Mouse (Mus musculus) erythroid progenitor cell, adult 5-6 weeks (primary cell): ENCODE measurements around the gene Acap3. TPM values are rescaled to one million over a fixed set of nuclear protein-coding genes. Genes with fewer than 3 reads are reported as not detected.

Experiments used
- ATAC-seq: replicated peaks from 2 replicates; pipeline ENCODE4 v1.8.0; 2016; ENCODE audit warnings: moderate number of reproducible peaks, mild to moderate bottlenecking, moderate TSS enrichment, inconsistent platforms; ENCODE audit not compliant: poor library complexity, low FRiP score, severe bottlenecking
- total RNA-seq, 2 experiments: library from RNA; stranded (forward) in 1 of 2; stranded (reverse) in 1 of 2; fragments of 150-400 nt in 1 of 2; fragments of 186-747, 209-891 nt in 1 of 2; gene quantifications; 2 replicates each; pipeline versions ENCODE4 v1.2.3 to v1.2.4; 2015 to 2017; ENCODE audit warnings: low replicate concordance in 2 of 2

The Acap3 gene
- total RNA-seq, 2 experiments from 2014 or later, result 30.2 to 31.5 TPM

DNA sequence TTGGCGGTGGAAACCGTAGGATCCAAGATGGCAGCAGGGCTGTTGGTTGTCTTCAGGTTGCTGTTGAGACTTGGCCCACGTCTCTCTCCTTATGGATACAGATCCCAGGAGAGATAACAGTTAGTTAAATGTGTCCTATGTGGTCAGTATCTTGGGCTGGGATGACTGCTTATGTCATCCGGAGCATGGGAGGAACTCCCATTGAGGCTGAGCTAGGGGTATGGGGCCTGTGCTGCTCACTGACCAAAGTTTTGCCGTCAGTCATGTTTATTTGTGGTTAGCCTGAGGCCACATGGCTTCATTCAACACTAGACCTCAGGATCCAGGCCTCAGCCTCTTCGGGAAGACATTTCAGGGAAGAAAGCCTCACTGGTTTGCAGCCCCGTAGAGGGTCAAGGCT, 20.2 kb upstream of the Acap3 start:
- no peak for ATAC-seq

- no peak for ATAC-seq
These were observed 8.0 kb upstream of the Acap3 start for GRCm38 (mm10) chr4:155883587-155883986.

DNA sequence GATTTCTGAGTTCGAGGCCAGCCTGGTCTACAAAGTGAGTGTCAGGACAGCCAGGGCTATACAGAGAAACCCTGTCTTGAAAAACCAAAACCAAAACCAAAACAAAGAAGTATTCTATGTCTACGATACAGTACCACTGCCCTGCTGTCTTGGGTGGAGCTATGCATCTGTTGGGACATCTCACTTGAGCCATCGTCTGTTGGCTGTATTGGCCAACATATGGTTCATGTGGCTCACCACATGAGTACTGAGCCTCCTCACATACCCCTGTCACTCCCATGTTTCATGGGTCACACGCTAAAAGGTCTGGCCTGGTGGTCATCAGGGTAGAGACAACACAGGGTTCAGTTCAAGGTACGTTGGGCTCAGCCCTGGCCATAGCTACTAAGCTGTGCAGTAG, 5.3 kb upstream of the Acap3 start:
- ATAC-seq, result no peak

DNA sequence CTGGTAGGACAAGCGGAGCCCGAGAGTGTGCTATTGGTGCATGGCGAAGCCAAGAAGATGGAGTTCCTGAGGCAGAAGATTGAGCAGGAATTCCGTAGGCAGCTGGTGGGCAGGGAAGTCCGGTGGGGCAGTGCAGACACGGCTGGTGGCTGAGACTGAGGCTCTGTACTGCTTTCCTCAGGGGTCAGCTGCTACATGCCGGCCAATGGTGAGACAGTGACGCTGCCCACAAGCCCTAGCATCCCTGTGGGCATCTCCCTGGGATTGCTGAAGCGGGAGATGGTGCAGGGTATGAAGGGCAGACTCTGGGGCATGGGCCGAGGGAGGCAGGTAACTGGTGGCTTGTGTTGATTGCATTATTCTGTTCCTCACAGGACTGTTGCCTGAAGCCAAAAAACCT, 3.9 kb upstream of the Acap3 start:
- no peak for ATAC-seq

- ATAC-seq, result no peak
These were observed 3.4 kb upstream of the Acap3 start for GRCm38 (mm10) chr4:155888181-155888580.

DNA sequence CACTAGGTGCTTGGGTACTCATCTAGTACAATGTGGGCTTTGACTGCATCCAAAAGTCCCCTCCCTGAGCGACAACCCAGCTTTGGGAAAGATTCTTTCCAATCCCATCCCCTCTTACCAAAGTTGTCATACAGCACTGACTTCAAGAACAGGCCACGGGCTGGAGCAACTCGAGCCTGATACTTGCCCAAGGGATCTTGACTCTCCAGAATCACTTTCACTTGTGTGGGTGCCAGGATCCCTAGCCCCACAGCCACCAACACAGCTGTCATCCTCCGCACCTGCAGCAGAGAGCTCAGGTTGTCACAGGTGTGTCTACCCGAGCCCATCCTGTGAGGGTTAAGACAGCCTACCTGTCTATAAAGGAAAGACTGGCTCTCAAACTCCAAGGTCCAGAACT, 2.3 kb upstream of the Acap3 start:
- no peak for ATAC-seq

DNA sequence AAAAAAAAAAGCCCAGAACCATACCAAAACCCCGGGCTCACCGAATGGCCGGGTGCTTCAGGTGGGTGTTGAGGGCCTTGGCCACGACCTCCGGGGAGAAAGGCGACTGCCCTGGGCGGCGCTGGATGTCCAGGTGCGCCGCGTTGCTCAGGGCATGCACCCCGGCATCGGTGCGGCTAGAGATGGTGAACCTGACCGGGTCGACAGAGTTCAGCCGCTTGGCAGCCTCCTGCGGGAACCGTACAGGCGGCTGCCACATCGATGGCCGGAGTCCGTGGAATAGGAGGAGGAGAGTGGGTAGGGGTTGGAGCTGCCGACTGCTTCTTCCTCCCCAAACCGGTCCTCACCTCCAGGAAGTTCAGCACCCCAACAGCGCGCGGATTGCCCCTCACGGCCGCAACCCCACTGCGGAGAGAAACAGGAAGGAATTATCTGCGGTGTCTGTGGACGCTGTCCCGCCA, 581 bp upstream of the Acap3 start:
- no peak for ATAC-seq

GRCm38 (mm10) chr4:155892017-155892416, 395 bp downstream of the Acap3 start:
- ATAC-seq, result peak; percentile 66

DNA sequence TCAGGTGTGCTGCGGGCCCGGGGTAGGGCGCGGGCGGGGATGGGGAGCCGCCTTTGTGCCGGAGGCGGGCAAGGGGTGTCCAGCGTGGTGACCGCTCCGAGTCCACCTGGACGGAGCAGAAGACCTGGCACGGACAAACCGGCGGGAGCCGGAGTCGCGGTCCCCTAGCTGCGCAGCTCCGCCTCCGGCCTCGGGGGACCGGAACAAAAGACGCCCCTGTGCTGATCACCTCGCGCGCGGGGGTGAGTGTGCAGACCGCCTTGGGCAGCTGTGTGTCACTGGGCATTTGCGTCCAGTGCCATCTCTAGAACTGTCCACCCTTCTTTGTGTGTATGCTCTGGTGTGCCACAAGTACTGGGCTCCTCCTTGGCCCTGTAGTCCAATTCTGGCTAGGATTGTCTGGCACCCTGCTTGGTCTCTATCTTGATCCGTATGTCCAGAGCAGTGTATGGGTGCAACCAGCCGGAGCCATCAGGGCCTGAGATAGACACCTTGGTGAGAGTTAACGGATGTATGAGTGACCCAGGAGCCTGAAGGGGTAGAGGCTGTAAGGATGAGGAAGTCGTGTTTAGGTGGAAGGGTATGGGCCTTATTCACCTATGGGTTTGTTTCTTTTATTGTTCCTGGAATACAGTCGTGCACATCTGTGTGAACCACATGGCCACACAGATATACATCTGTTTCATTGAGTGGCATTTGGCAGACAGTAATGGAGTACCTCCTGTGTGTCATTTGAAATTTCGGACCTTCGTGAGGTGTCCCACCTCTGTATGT, 1.0 kb downstream of the Acap3 start:
- ATAC-seq, result peak; percentile 21; the same call in 1 of the 2 replicates

DNA sequence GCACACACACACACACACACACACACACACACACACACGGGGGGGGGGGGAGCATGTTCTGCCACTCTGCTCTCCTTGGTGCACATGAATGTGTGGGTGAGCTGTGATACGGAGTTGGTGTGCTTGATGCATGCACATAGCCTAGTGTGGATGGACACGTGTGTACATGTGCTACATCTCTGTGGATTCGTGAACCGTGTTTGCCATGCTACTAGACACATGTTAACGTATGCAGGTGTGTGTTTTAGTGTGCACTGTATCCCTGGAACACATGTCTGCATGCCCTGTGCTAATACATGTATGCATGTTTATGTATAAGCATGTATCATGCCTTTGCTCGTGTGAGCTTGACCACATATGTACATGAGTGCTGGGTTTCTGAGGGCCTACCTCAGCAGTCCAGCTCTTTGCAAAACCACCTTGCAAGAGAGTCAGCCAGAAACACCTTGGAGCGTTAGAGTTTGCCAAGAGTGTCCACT, 1.6 kb downstream of the Acap3 start:
- no peak for ATAC-seq

DNA sequence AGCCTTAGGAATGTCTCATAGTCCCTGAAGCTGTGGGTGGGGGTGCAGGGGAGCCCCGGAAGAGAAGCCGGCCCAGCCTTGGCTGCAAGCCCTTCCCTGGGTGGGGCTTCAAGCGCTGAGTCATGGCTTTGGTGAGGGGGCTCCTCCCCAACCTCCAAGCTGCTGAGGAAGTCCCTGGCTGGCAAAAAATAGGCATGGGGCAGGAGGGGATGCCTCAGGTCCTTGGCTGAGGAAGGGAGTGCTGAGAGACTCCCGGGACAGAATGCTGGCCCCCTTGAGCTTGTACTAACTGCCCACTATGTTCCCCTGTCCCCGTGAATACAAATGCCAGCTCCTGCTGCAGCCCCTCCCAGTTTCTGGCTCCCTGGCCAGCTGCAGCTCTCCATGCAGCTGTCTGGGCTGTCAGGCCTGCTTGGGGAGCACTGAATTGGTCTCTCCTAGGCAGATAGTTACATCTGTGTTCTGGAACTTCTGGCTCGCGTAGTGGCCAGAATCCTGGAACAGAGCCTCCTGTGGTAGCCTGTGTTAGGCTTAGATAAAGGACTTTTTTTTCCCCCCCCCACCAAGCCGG, 2.8 kb downstream of the Acap3 start:
- peak; percentile 70 for ATAC-seq

DNA sequence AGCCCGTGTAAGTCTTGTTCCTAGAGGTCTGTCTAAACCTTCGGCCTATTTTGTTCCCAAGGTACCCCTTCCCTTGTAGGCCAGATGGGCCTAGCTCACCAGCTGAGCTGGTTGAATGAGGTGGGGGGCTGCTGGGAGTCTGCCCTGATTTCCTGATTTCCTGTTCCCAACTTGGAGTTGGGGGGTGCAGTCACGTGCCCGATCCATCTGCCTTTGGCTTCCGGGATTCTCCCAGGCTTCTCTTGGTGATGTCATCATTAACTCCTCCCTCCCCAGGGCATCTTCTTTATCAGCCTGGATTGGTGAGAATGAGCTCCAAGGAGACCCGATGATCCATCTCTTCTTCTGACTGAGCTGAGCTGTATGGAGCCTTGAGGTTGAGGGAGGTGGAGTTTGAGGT, 3.6 kb downstream of the Acap3 start:
- no peak for ATAC-seq

DNA sequence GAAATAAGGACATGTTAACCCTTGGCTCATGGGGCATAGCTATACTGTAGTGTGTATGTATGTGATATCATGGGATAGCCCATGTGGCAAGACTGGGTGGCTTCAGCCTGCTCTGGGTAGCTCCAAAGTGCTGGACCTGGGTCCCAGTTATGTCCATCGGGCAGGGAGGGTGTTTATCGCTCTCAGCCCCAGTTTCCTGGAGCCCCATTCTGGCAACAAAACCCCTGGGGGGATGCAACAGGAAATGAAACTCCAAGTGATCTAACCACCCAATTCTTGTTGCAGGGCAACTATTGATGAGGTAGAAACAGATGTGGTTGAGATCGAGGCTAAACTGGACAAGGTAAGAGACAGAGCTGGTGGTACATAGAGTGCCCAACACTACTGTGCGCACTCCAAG, 4.2 kb downstream of the Acap3 start:
- ATAC-seq, result no peak

- no peak for ATAC-seq
These were observed 4.8 kb downstream of the Acap3 start for GRCm38 (mm10) chr4:155896461-155896860.

GRCm38 (mm10) chr4:155898318-155898717, 6.7 kb downstream of the Acap3 start:
- no peak for ATAC-seq

- no peak for ATAC-seq
These were observed 7.7 kb downstream of the Acap3 start for GRCm38 (mm10) chr4:155899355-155899754.

DNA sequence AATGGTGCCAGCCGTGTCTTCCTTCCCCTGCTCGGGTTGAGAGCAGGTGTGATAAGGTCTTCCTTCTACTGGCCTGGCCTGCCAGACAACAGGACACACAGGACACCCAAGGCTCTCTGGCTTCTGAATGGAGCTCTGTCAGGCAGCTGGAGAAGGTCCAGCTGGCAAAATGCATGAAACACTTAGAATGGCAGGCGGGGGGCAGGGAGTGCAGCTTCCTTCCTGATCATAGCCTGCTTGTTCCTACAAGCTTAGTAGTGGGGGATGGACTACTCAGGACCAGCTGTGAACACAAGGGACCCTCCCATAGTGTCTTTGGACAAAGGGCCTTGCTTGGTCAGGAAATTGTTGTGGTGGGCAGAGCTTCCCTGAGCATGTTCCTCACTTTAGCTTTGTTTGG, 9.6 kb downstream of the Acap3 start:
- ATAC-seq, result no peak

GRCm38 (mm10) chr4:155903246-155903645, 11.6 kb downstream of the Acap3 start:
- ATAC-seq, result no peak

GRCm38 (mm10) chr4:155904318-155905102, 12.9 kb downstream of the Acap3 start:
- no peak for ATAC-seq

- ATAC-seq, result no peak
These were observed 14.0 kb downstream of the Acap3 start for GRCm38 (mm10) chr4:155905634-155906033.

- ATAC-seq, result no peak
These were observed 14.5 kb downstream of the Acap3 start for GRCm38 (mm10) chr4:155906125-155906524.
